Mouse (Mus musculus): ENCODE results near the gene Stk11.

DNA sequence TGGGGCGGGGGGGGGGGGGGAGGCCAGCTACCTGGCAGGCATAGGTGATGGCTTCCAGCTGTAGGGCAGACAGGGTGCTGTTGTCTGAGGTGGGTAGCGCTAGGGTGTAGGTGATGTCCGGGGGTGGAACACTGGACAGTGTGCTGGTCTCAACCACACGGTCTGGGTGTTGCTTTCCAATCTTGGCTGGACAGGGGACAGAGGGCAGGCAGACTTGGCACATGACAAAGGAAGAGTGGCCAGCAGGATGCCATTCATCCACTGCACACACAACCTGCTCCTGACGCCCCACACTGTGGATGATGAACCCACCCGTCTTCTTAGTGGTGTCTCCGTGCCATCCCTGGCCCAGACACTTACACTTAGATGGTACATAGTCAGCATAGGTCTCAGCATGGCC, 46.4 kb upstream of the Stk11 start:
- TF ChIP-seq CTCF (IDR thresholded peaks at IDR 0.05; ENCODE audit: low read depth, low read length) (no peak), POLR2A (IDR thresholded peaks at IDR 0.05; ENCODE audit: insufficient read depth, low read length) (no peak), EP300 (IDR thresholded peaks at IDR 0.05; ENCODE audit: insufficient read depth, low read depth, low read length) (no peak)
